Mouse (Mus musculus) stomach, postnatal 0 days (tissue): ENCODE measurements around the gene Ppard.

Experiments
- CTCF ChIP-seq: IDR thresholded peaks from 2 replicates; pipeline ENCODE4 v1.5.1; 2016; ENCODE audit warnings: antibody characterized with exemption, low read depth, mild to moderate bottlenecking, moderate library complexity
- EP300 ChIP-seq: optimal IDR thresholded peaks from 2 replicates; pipeline ENCODE3; 2016; ENCODE audit warnings: antibody characterized with exemption

GRCm38 (mm10) chr17:28193559-28193958, 38.9 kb upstream of the Ppard start:
- TF ChIP-seq CTCF (no peak), EP300 (no peak)
